Mouse (Mus musculus): ENCODE data around the gene Ccnl1. TPM values are rescaled to one million over a fixed set of nuclear protein-coding genes. Genes with fewer than 3 reads are reported as not detected.

Gene Ccnl1
- total and polyA plus RNA-seq, 2 experiments from 2014 or later = 38.7 to 58.4 TPM

DNA sequence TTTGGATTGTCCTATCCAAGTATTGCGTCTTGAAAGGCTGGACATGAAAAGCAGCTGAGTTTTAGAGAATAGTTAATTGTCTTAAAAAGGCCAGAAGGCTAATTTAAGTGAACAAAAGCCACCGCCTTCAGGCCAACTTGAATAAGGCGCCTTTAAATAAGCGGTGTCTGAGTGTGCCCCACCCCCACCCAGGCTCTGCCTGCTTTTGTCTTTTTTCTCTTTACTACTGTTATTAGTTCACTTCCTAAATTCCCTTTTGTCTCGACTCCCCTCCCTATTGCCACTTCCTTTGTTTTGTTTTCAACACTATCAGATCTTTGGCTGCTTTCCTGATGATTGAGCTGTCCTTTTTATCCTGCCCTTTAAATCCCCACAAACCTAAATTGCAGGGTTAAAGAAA lies 17.3 kb upstream of the Ccnl1 start:
- peak; percentile 55 for DNase-seq (ENCODE audit: low spot score)
- H3K36me3 ChIP-seq (ENCODE audit: insufficient read depth, low read length) = no peaks in the 10 kb centered on the region
- H3K4me1 ChIP-seq (ENCODE audit: insufficient read depth, low read length) = 0 out of 2 replicates have a peak, but pooled peaks cover 2% of the 10 kb centered on the region
- H3K27me3 ChIP-seq (ENCODE audit: insufficient read depth, low read length) = no peaks in the 10 kb centered on the region
- H3K4me3 ChIP-seq (ENCODE audit: low read depth, low read length) = peak overlapping the region; percentile 63
- ATAC-seq (ENCODE audit: low FRiP score) = no peak
- peak overlapping the region; percentile 78; the same call in 1 of the 2 replicates for H3K9ac ChIP-seq (replicated peaks; ENCODE audit: low read length, poor library complexity, severe bottlenecking)
- H3K4me2 ChIP-seq (ENCODE audit: low read depth, low read length, poor library complexity, severe bottlenecking) = peak overlapping the region; percentile 62
- H3K9me3 ChIP-seq (ENCODE audit: low read length) = no peaks in the 10 kb centered on the region
- H3K27ac ChIP-seq (ENCODE audit: low read depth, low read length) = peak overlapping the region; percentile 97
- peak; percentile 32 for TF ChIP-seq CTCF (IDR thresholded peaks at IDR 0.05)
- 2% methylated on average over 5 of the region's 5 CpGs for WGBS

DNA sequence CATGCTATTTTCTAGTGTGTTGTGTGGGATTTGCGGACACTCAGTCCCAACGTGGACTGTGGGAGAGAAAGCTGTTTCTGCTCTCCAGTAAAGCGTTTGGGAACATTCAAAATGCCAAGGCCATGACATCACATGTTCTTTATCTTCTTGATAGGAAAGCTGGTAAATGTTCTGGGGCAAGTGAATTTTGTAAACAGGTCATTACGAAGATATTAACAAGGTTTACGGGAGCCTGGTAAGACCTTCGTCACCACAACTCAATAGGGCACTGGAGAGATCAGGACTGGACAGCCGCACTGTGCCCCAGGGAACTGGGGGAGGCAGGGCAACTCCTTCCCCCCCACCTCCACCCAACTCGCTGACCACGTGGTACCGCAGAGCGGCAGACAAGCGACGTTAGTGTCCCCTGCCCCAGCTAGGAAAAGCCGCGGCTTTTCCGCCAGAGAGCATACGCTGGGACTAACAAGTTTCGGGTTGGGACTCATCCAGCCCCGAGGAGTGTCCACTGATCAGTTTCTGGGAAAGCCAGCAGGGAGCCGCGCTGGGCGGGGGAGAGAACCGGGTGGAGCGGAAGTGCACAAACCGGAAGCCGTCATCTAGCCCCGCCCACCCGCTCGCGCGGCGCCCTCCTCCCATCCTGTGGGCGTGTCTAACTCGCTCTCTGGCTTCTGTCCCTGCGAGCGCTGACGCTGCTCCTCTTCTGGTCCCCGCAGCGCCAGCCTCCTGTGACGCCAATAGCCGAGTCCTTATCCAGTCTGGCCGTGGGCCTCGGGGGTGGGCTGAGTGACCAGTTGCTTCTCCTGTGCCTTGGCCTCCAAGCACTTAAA lies 16.4 kb upstream of the Ccnl1 start:
- Histone ChIP-seq H3K9ac (replicated peaks; ENCODE audit: low read length, poor library complexity, severe bottlenecking) (peak overlapping the region; percentile 78), H3K9me3 (ENCODE audit: low read length) (no peaks in the 10 kb centered on the region), H3K27ac (ENCODE audit: low read depth, low read length) (peak overlapping the region; percentile 97), H3K4me2 (ENCODE audit: low read depth, low read length, poor library complexity, severe bottlenecking) (peak overlapping the region; percentile 62), H3K36me3 (ENCODE audit: insufficient read depth, low read length) (no peaks in the 10 kb centered on the region), H3K4me3 (ENCODE audit: low read depth, low read length) (peak overlapping the region; percentile 63), H3K27me3 (ENCODE audit: insufficient read depth, low read length) (no peaks in the 10 kb centered on the region), H3K4me1 (ENCODE audit: insufficient read depth, low read length) (0 out of 2 replicates have a peak, but pooled peaks cover 2% of the 10 kb centered on the region)
- DNase-seq (ENCODE audit: low spot score) = peak; percentile 97
- WGBS = under 1% methylated on average over 38 of the region's 43 CpGs
- peak; percentile 27 for TF ChIP-seq CTCF (IDR thresholded peaks at IDR 0.05)
- ATAC-seq (ENCODE audit: low FRiP score) = peak; percentile 97

DNA sequence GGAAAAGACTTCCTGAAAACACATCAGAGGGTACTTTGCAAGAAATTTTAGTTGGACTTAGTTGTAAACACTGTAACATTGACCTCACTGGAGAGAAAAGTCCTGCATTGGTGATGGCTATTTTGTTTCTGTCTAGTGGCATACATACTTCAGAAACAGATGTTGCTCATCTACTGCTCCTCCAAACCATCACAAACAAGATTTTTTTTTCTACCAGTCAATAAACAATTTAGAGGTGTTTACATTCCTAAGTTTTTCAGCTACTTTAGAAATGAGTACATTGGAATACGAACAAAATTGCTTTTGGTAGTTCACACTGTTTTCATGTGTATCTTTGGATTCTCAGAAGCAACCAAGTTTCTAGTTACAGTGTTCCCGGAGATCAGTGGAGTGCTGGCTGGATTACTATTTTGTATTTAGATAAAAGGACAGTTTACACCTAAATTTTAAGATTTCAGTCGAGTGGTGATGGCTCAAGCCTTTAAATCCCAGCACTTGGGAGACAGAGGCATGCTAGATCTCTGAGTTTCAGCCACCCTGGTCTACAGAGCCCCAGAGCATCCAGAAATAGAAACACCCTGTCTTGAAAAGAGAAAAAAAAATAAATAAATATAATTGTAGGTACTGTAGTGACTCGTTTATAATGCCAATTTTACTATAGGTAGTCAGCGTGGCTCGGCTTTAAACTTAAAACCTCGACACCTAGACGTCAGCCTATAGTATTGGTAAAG lies 15.6 kb upstream of the Ccnl1 start:
- no peak for ATAC-seq (ENCODE audit: low FRiP score)
- Histone ChIP-seq H3K9me3 (ENCODE audit: low read length) (no peaks in the 10 kb centered on the region), H3K4me1 (ENCODE audit: insufficient read depth, low read length) (0 out of 2 replicates have a peak, but pooled peaks cover 2% of the 10 kb centered on the region), H3K36me3 (ENCODE audit: insufficient read depth, low read length) (no peaks in the 10 kb centered on the region), H3K9ac (replicated peaks; ENCODE audit: low read length, poor library complexity, severe bottlenecking) (peak overlapping the region; percentile 78), H3K4me3 (ENCODE audit: low read depth, low read length) (peak overlapping the region; percentile 63), H3K27ac (ENCODE audit: low read depth, low read length) (peak overlapping the region; percentile 97), H3K4me2 (ENCODE audit: low read depth, low read length, poor library complexity, severe bottlenecking) (peak overlapping the region; percentile 62), H3K27me3 (ENCODE audit: insufficient read depth, low read length) (no peaks in the 10 kb centered on the region)
- 32% methylated on average over 8 of the region's 8 CpGs for WGBS
- DNase-seq (ENCODE audit: low spot score) = no peak
- TF ChIP-seq CTCF (IDR thresholded peaks at IDR 0.05) = no peak

DNA sequence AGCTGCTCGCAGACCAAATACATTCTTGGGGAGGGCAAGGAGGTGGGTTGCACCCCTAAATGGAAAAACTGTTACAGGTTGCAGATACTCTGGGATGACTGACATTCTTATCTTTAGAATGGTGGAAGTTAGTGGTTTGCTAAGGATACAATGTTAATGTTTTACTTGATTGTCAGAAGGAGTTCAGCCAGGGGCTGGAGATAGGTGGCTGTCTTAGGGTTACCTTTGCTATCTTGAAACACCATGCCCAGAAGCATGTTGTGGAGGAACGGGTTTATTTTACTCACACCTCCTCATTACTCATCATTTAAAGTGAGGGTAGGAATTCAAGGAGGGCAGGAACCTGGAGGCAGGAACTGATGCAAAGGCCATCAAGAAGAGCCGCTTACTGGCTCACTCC lies 11.1 kb upstream of the Ccnl1 start:
- TF ChIP-seq CTCF (IDR thresholded peaks at IDR 0.05) = no peak
- WGBS = 89% methylated on average over 3 of the region's 3 CpGs

DNA sequence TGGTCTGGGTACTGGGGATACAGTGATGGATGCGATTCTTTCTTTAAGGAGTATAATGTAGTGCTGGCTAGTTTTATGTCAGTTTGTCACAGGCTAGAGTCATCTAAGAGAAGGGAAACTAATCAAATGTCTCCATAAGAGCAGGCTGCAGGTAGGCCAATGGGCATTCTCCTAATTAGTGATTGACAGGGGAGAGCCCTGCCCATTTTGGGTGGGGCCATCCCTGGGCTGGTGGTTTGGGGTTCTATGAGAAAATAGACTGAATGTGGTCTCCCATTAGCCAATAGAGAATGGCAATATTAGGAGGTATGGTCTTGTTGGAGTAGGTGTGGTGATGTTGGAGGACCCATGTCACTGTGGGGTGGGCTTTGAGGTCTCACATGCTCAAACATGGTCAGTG lies 8.3 kb upstream of the Ccnl1 start:
- Histone ChIP-seq H3K27ac (ENCODE audit: low read depth, low read length) (no peak overlapping the region), H3K9ac (replicated peaks; ENCODE audit: low read length, poor library complexity, severe bottlenecking) (no peak overlapping the region), H3K27me3 (ENCODE audit: insufficient read depth, low read length) (no peaks in the 10 kb centered on the region), H3K4me3 (ENCODE audit: low read depth, low read length) (no peak overlapping the region), H3K4me2 (ENCODE audit: low read depth, low read length, poor library complexity, severe bottlenecking) (no peak overlapping the region), H3K4me1 (ENCODE audit: insufficient read depth, low read length) (no peaks in the 10 kb centered on the region), H3K9me3 (ENCODE audit: low read length) (no peaks in the 10 kb centered on the region), H3K36me3 (ENCODE audit: insufficient read depth, low read length) (no peaks in the 10 kb centered on the region)
- DNase-seq (ENCODE audit: low spot score) (no peak), ATAC-seq (ENCODE audit: low FRiP score) (no peak)
- WGBS = 88% methylated on average over 1 of the region's 1 CpGs
- no peak for TF ChIP-seq CTCF (IDR thresholded peaks at IDR 0.05)

More for the DNA sequence above, 11.1 kb upstream of the Ccnl1 start:
- Histone ChIP-seq H3K27ac (ENCODE audit: low read depth, low read length) (no peak overlapping the region), H3K4me2 (ENCODE audit: low read depth, low read length, poor library complexity, severe bottlenecking) (no peak overlapping the region), H3K4me3 (ENCODE audit: low read depth, low read length) (no peak overlapping the region), H3K4me1 (ENCODE audit: insufficient read depth, low read length) (no peaks in the 10 kb centered on the region), H3K36me3 (ENCODE audit: insufficient read depth, low read length) (no peaks in the 10 kb centered on the region), H3K27me3 (ENCODE audit: insufficient read depth, low read length) (no peaks in the 10 kb centered on the region), H3K9ac (replicated peaks; ENCODE audit: low read length, poor library complexity, severe bottlenecking) (no peak overlapping the region), H3K9me3 (ENCODE audit: low read length) (no peaks in the 10 kb centered on the region)
- ATAC-seq (ENCODE audit: low FRiP score) = no peak
- DNase-seq (ENCODE audit: low spot score) = no peak
